Mouse (Mus musculus) embryo, embryonic 9.5 days (tissue): ENCODE results near the gene Gipc3.
A peak's percentile ranks its signal among the peaks of the same experiment; 100 is the strongest.

Source experiments
- DNase-seq: peaks from one replicate; pipeline ENCODE4 v3.0.0-alpha.2; 2017; ENCODE audit errors: extremely low spot score

Gene Gipc3

GRCm38 (mm10) chr10:81367207-81367495, 24.1 kb upstream of the Gipc3 start:
- no peak for DNase-seq

- no peak for DNase-seq
Measured at GRCm38 (mm10) chr10:81366477-81367206, 23.6 kb upstream of the Gipc3 start.

GRCm38 (mm10) chr10:81365672-81366476, 22.8 kb upstream of the Gipc3 start, which contains the start of gene 4930404N11Rik:
TSS of gene 4930404N11Rik (minus strand) at chr10:81365816.
- peak; percentile 70 for DNase-seq

GRCm38 (mm10) chr10:81365073-81365472, 22.0 kb upstream of the Gipc3 start:
- DNase-seq = no peak

- no peak for DNase-seq
Measured at GRCm38 (mm10) chr10:81364666-81365065, 21.6 kb upstream of the Gipc3 start.

GRCm38 (mm10) chr10:81363436-81364346, 20.6 kb upstream of the Gipc3 start:
- no peak for DNase-seq

- DNase-seq = no peak
Measured at GRCm38 (mm10) chr10:81362336-81362949, 19.4 kb upstream of the Gipc3 start.

GRCm38 (mm10) chr10:81360721-81361120, 17.7 kb upstream of the Gipc3 start:
- no peak for DNase-seq

- no peak for DNase-seq
Measured at GRCm38 (mm10) chr10:81358841-81359240, 15.8 kb upstream of the Gipc3 start.

- no peak for DNase-seq
Measured at GRCm38 (mm10) chr10:81358209-81358608, 15.1 kb upstream of the Gipc3 start.

- DNase-seq = peak; percentile 85
Measured at GRCm38 (mm10) chr10:81356991-81357844, 14.2 kb upstream of the Gipc3 start, which contains the start of gene Mfsd12. TSS of gene Mfsd12 (plus strand) at chr10:81357491.

GRCm38 (mm10) chr10:81356352-81356990, 13.4 kb upstream of the Gipc3 start:
- no peak for DNase-seq

- DNase-seq = no peak
Measured at GRCm38 (mm10) chr10:81355533-81355932, 12.5 kb upstream of the Gipc3 start.

- DNase-seq = no peak
Measured at GRCm38 (mm10) chr10:81354738-81355477, 11.8 kb upstream of the Gipc3 start.

- DNase-seq = no peak
Measured at GRCm38 (mm10) chr10:81351678-81352291, 8.7 kb upstream of the Gipc3 start.

GRCm38 (mm10) chr10:81350351-81351063, 7.4 kb upstream of the Gipc3 start, which contains the start of gene Hmg20b:
TSS of gene Hmg20b (minus strand) at chr10:81350480.
- DNase-seq = peak; percentile 99

GRCm38 (mm10) chr10:81349961-81350350, 6.9 kb upstream of the Gipc3 start:
- no peak for DNase-seq

- no peak for DNase-seq
Measured at GRCm38 (mm10) chr10:81349146-81349545, 6.1 kb upstream of the Gipc3 start.
